Mouse (Mus musculus): Measurements from ENCODE around the gene Zfp648. TPM values are rescaled to one million over a fixed set of nuclear protein-coding genes. Genes with fewer than 3 reads are reported as not detected.

The Zfp648 gene
- polyA plus RNA-seq, 1 experiment from 2014 or later = 0.41 TPM

DNA sequence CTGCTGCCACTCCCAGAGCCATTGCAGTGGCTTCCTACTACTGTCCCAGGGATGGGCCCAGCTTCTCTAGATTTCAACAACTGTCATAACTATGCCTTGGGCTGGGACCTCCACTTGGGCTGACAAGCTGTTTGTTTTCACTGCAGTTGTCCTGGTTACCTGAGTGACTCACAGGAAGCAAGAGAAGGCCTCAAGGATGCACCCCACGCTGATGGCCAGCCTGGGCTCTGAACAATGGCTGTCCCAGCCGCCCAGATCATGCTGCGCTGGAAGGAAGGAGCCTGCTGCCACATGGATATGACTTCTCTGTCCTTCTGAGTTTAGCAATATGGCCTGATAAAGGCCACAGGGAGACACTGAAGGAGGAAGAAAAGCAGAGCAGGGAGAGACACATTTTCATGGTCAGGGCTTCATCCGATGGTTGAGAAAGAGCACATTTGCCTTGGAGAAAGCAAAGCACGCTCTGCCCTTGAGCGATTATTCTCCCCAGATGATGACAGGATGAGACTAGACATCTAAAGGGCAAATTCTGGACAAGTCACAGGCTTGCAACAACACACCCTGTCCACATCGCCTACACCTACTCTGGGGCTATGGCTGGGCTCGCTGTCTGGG lies 22.3 kb upstream of the Zfp648 start:
- ATAC-seq = no peak
- no peaks in the 10 kb centered on the region for H3K9me3 ChIP-seq (replicated peaks; ENCODE audit: control insufficient read depth, low read length)
- H3K4me3 ChIP-seq (ENCODE audit: low read depth, low read length) = no peak overlapping the region
- H3K4me1 ChIP-seq (ENCODE audit: control insufficient read depth, insufficient read depth, low read length) = no peaks in the 10 kb centered on the region
- H3K36me3 ChIP-seq (ENCODE audit: control insufficient read depth, insufficient read depth, low read length) = no peaks in the 10 kb centered on the region
- no peak for DNase-seq (ENCODE audit: low spot score)
- no peak overlapping the region for H3K9ac ChIP-seq (ENCODE audit: low read length)
- WGBS = 88% methylated on average over 8 of the region's 8 CpGs
- H3K4me2 ChIP-seq (ENCODE audit: low read length) = no peak overlapping the region
- no peak overlapping the region for H3K27ac ChIP-seq (ENCODE audit: low read depth, low read length)
- no peaks in the 10 kb centered on the region for H3K27me3 ChIP-seq (replicated peaks; ENCODE audit: control insufficient read depth, insufficient read depth, low read length)

- Histone ChIP-seq H3K9ac (ENCODE audit: low read length) (no peak overlapping the region), H3K4me3 (ENCODE audit: low read depth, low read length) (no peak overlapping the region), H3K9me3 (replicated peaks; ENCODE audit: control insufficient read depth, low read length) (no peaks in the 10 kb centered on the region), H3K4me2 (ENCODE audit: low read length) (no peak overlapping the region), H3K4me1 (ENCODE audit: control insufficient read depth, insufficient read depth, low read length) (no peaks in the 10 kb centered on the region), H3K36me3 (ENCODE audit: control insufficient read depth, insufficient read depth, low read length) (no peaks in the 10 kb centered on the region), H3K27ac (ENCODE audit: low read depth, low read length) (no peak overlapping the region), H3K27me3 (replicated peaks; ENCODE audit: control insufficient read depth, insufficient read depth, low read length) (no peaks in the 10 kb centered on the region)
- ATAC-seq (peak; percentile 96), DNase-seq (ENCODE audit: low spot score) (peak; percentile 92)
- 31% methylated on average over 2 of the region's 2 CpGs for WGBS
Observed at GRCm38 (mm10) chr1:154180952-154181351, 20.0 kb upstream of the Zfp648 start.

- Histone ChIP-seq H3K9ac (ENCODE audit: low read length) (no peak overlapping the region), H3K36me3 (ENCODE audit: control insufficient read depth, insufficient read depth, low read length) (no peaks in the 10 kb centered on the region), H3K9me3 (replicated peaks; ENCODE audit: control insufficient read depth, low read length) (no peaks in the 10 kb centered on the region), H3K27ac (ENCODE audit: low read depth, low read length) (no peak overlapping the region), H3K4me3 (ENCODE audit: low read depth, low read length) (no peak overlapping the region), H3K4me2 (ENCODE audit: low read length) (no peak overlapping the region), H3K4me1 (ENCODE audit: control insufficient read depth, insufficient read depth, low read length) (no peaks in the 10 kb centered on the region), H3K27me3 (replicated peaks; ENCODE audit: control insufficient read depth, insufficient read depth, low read length) (no peaks in the 10 kb centered on the region)
- ATAC-seq (no peak), DNase-seq (ENCODE audit: low spot score) (no peak)
- WGBS = 71% methylated on average over 6 of the region's 6 CpGs
Observed at GRCm38 (mm10) chr1:154182396-154183076, 18.5 kb upstream of the Zfp648 start.

GRCm38 (mm10) chr1:154183077-154183751 lies 17.8 kb upstream of the Zfp648 start:
- Histone ChIP-seq H3K4me2 (ENCODE audit: low read length) (no peak overlapping the region), H3K27me3 (replicated peaks; ENCODE audit: control insufficient read depth, insufficient read depth, low read length) (no peaks in the 10 kb centered on the region), H3K9ac (ENCODE audit: low read length) (no peak overlapping the region), H3K9me3 (replicated peaks; ENCODE audit: control insufficient read depth, low read length) (no peaks in the 10 kb centered on the region), H3K4me1 (ENCODE audit: control insufficient read depth, insufficient read depth, low read length) (no peaks in the 10 kb centered on the region), H3K36me3 (ENCODE audit: control insufficient read depth, insufficient read depth, low read length) (no peaks in the 10 kb centered on the region), H3K4me3 (ENCODE audit: low read depth, low read length) (no peak overlapping the region), H3K27ac (ENCODE audit: low read depth, low read length) (no peak overlapping the region)
- no peak for DNase-seq (ENCODE audit: low spot score)
- 88% methylated on average over 7 of the region's 7 CpGs for WGBS
- ATAC-seq = no peak

DNA sequence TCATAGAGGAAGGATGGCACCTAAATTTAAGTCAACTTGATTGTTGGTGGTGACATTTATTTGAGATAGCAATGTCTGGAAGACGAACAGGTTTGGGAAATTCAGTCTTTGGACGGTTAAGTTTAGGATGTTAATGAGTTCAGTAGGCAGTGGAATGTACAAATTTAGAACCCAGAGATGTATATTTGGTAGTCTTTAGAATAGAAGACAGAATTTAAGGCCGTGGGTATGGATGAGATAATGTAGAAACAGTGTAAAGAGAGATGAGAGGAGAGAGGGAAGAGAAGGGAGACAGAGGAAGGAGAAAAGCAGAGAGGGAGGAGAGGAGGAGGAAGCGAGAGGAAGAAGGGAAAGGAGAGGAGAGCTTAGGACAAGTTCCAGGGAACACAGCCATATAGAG lies 12.8 kb upstream of the Zfp648 start:
- Histone ChIP-seq H3K4me2 (ENCODE audit: low read length) (no peak overlapping the region), H3K4me1 (ENCODE audit: control insufficient read depth, insufficient read depth, low read length) (no peaks in the 10 kb centered on the region), H3K9me3 (replicated peaks; ENCODE audit: control insufficient read depth, low read length) (no peaks in the 10 kb centered on the region), H3K36me3 (ENCODE audit: control insufficient read depth, insufficient read depth, low read length) (no peaks in the 10 kb centered on the region), H3K27me3 (replicated peaks; ENCODE audit: control insufficient read depth, insufficient read depth, low read length) (no peaks in the 10 kb centered on the region), H3K4me3 (ENCODE audit: low read depth, low read length) (no peak overlapping the region), H3K9ac (ENCODE audit: low read length) (no peak overlapping the region), H3K27ac (ENCODE audit: low read depth, low read length) (no peak overlapping the region)
- DNase-seq (ENCODE audit: low spot score) = no peak
- 81% methylated on average over 4 of the region's 4 CpGs for WGBS
- ATAC-seq = no peak

DNA sequence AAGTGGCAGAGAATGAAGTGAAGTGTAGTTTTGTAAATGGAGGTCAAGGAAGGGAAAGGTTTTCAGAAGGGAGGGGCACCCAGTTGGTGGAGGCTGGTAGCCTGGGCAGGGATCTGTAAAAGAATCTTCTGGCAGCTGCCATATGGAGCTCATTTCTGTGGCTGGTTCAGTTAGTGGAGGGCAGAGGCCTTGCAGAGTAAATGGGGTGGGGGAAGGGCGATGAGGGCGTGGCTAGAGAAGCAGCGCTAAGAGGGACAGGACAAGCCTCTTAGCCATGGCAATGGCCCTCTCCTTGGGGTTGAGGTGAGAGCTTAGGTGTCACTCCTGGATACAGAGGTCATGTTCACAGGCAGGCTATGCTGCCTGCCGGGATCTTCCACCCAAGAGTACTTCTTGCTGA lies 12.4 kb upstream of the Zfp648 start:
- WGBS = 50% methylated on average over 4 of the region's 4 CpGs
- Histone ChIP-seq H3K9ac (ENCODE audit: low read length) (no peak overlapping the region), H3K4me2 (ENCODE audit: low read length) (no peak overlapping the region), H3K9me3 (replicated peaks; ENCODE audit: control insufficient read depth, low read length) (no peaks in the 10 kb centered on the region), H3K27me3 (replicated peaks; ENCODE audit: control insufficient read depth, insufficient read depth, low read length) (no peaks in the 10 kb centered on the region), H3K36me3 (ENCODE audit: control insufficient read depth, insufficient read depth, low read length) (no peaks in the 10 kb centered on the region), H3K4me3 (ENCODE audit: low read depth, low read length) (no peak overlapping the region), H3K27ac (ENCODE audit: low read depth, low read length) (no peak overlapping the region), H3K4me1 (ENCODE audit: control insufficient read depth, insufficient read depth, low read length) (no peaks in the 10 kb centered on the region)
- ATAC-seq (no peak), DNase-seq (ENCODE audit: low spot score) (no peak)

DNA sequence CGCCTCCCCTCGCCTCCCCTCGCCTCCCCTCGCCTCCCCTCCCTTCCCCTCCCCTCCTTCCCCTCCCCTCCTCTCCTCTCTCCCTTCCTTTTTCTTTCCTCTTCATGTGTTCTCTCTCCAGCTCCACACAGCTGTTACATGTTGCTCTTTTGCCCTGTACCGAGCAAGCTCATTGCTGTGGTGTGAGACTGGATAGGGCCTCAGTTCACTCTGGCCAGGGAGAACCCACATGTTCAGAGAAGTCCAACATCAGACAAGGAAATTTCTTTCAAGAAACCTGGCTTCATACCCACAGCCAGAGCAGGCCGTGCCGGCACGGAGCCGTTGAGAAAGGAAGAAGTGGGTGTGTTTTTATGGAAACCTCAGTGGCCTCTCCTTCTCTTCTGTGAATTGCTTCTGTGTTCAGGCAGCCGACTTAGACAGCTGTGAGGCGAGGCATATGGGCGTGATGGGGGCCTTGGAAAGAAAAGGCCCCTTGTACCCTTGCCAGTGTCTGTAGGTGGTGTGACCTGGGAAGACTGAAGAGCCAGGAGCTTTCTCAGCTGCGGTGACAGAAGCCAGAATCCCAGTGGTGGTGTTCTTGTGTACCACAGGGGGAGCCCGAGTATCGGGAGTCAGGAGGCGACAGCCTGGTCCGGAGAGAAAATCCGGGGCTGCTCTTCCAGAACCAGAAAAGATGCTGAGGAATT lies 11.0 kb upstream of the Zfp648 start:
- no peaks in the 10 kb centered on the region for H3K4me1 ChIP-seq (ENCODE audit: control insufficient read depth, insufficient read depth, low read length)
- no peak overlapping the region for H3K4me3 ChIP-seq (ENCODE audit: low read depth, low read length)
- DNase-seq (ENCODE audit: low spot score) (peak; percentile 36), ATAC-seq (no peak)
- H3K36me3 ChIP-seq (ENCODE audit: control insufficient read depth, insufficient read depth, low read length) = no peaks in the 10 kb centered on the region
- 0 out of 2 replicates have a peak overlapping the region, but pooled peaks have one; percentile 3 for H3K4me2 ChIP-seq (ENCODE audit: low read length)
- 57% methylated on average over 14 of the region's 18 CpGs for WGBS
- no peaks in the 10 kb centered on the region for H3K27me3 ChIP-seq (replicated peaks; ENCODE audit: control insufficient read depth, insufficient read depth, low read length)
- H3K27ac ChIP-seq (ENCODE audit: low read depth, low read length) = no peak overlapping the region
- no peaks in the 10 kb centered on the region for H3K9me3 ChIP-seq (replicated peaks; ENCODE audit: control insufficient read depth, low read length)
- no peak overlapping the region for H3K9ac ChIP-seq (ENCODE audit: low read length)

DNA sequence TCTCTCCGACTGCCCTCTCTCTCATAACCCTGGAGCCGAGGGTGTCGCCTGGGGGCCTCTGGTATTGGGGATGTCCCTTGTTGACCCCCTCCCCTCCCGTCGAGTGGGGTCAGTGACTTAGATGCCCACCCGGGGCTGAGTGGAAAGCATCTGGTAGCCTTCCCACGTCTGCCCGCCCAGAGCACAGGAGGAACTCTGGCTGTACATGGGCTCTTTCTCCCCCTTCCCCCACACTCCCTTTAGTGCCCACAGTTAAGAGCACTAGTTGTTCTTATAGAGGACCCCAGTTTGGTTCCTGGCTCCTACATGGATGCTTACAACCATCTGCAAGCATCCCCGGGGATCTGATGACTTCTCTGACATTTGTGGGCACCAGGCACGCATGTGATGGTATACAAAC lies 2.1 kb upstream of the Zfp648 start:
- no peak overlapping the region for H3K4me2 ChIP-seq (ENCODE audit: low read length)
- H3K9me3 ChIP-seq (replicated peaks; ENCODE audit: control insufficient read depth, low read length) = no peaks in the 10 kb centered on the region
- no peak overlapping the region for H3K4me3 ChIP-seq (ENCODE audit: low read depth, low read length)
- no peak overlapping the region for H3K27ac ChIP-seq (ENCODE audit: low read depth, low read length)
- no peak for DNase-seq (ENCODE audit: low spot score)
- H3K27me3 ChIP-seq (replicated peaks; ENCODE audit: control insufficient read depth, insufficient read depth, low read length) = peaks cover 3% of the 10 kb centered on the region
- H3K9ac ChIP-seq (ENCODE audit: low read length) = no peak overlapping the region
- no peaks in the 10 kb centered on the region for H3K4me1 ChIP-seq (ENCODE audit: control insufficient read depth, insufficient read depth, low read length)
- WGBS = 93% methylated on average over 10 of the region's 10 CpGs
- H3K36me3 ChIP-seq (ENCODE audit: control insufficient read depth, insufficient read depth, low read length) = no peaks in the 10 kb centered on the region
- no peak for ATAC-seq

Data from forebrain, embryonic 14.5 days (tissue).